Mouse (Mus musculus) bone marrow, adult 2 months (tissue): ENCODE results near the gene Olfr961. TPM values are rescaled to one million over a fixed set of nuclear protein-coding genes. Genes with fewer than 3 reads are reported as not detected.

Experiments
- H3K27ac ChIP-seq: fragments of 200-500 bp; 2 replicates; pipeline ENCODE4 v1.5.1; 2012; ENCODE audit warnings: low read depth, mild to moderate bottlenecking, control low read depth, inconsistent platforms, low read length; ENCODE audit not compliant: control insufficient read depth, poor library complexity, insufficient read depth
- H3K4me1 ChIP-seq: fragments of 200-500 bp; 2 replicates; pipeline ENCODE4 v1.6.1; 2011; ENCODE audit warnings: low read length; ENCODE audit not compliant: control insufficient read depth, insufficient read depth
- H3K4me3 ChIP-seq: fragments of 200-500 bp; replicated peaks from 2 replicates; pipeline ENCODE3; 2011; ENCODE audit warnings: mild to moderate bottlenecking, low read depth, low read length, control low read depth; ENCODE audit not compliant: control insufficient read depth
- CTCF ChIP-seq: fragments of 200-500 bp; IDR thresholded peaks from 2 replicates; pipeline ENCODE4 v1.5.1; 2011; ENCODE audit warnings: low read length, control low read depth; ENCODE audit not compliant: control insufficient read depth, insufficient read depth
- POLR2A ChIP-seq: fragments of 200-500 bp; IDR thresholded peaks from 2 replicates; pipeline ENCODE4 v1.6.1; 2011; ENCODE audit warnings: low read depth, mild to moderate bottlenecking, control low read depth, low read length, borderline replicate concordance; ENCODE audit not compliant: control insufficient read depth
- WGBS: fragments of 180-500 bp; shearing (Covaris S2); methylation state at CpG from one replicate; pipeline ENCODE4 v1.1.7; 2018; 5-methylcytosine and 5-hydroxymethylcytosine counted together
- polyA plus RNA-seq: library from polyadenylated mRNA; stranded (reverse); fragments of >200 nt; gene quantifications from 2 replicates; pipeline ENCODE4 v1.2.4, GENCODE M21; 2011; ENCODE audit warnings: low replicate concordance; ENCODE audit not compliant: missing spikeins, insufficient read depth, insufficient read length

The Olfr961 gene
- polyA plus RNA-seq = not detected in 2 replicates

DNA sequence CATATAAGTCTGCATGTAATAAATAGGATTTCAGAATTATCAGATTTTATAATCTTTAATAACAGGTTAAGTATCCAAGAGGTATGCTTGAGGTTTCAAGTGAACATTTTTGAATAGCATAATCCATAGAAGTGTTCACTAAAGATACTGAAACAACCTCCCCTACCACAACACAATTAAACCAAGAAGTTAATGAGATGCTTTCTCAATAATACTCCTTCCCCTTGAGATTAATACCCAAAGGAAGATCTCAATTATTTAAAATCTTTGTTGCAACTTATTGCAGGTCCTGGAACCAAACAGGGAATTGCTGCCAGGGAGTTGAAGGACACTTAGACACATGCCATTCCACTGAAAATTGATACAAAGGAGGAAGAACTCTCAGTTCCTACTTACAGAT, at the start of gene Olfr961:
Gene Olfr961, plus strand, starts transcription at position 301 of the 400 bp plus-strand sequence.
- TF ChIP-seq POLR2A (no peak), CTCF (no peak)
- Histone ChIP-seq H3K27ac (no peak within 1 kb of the TSS), H3K4me3 (no peak within 1 kb of the TSS), H3K4me1 (no peaks in the 10 kb centered on the region)

DNA sequence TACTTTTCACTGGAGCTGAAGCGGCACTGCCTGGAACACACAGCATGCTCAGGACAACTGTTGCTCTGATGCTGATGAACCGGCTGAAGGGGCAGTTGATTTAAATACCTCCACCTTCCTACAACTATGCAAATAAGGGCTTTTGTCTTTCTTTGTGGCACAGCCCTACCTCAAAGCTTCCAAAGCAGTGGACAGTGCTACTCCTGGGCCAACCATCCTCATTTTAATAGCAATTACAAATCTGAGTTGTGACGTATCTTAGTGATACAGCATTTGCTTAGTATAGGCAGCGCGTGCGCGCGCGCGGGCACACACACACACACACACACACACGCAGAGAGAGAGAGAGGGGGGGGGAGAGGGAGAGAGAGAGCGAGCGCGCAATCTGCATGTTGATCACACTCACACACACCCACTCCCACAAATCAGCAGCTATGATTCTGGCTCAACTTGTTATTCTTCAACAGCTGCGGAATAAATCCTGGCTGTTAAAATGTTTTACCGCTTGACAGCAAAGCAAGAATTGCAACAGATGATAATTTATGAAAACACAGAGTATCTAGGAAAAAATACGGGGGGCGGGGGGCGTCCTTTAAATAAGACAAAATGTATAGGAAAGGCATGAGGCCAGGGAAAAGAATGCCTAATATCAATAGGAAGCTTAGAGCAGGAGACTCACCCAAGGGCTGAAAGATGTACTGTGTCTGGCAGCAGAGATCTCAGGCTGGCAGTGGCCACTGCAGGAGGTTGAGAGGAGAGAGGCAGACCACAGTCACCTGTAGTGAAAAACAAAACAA, 42.2 kb upstream of the Olfr961 start:
- TF ChIP-seq POLR2A (no peak), CTCF (no peak)
- no peak overlapping the region for H3K27ac ChIP-seq
- H3K4me3 ChIP-seq = no peak overlapping the region
- no peaks in the 10 kb centered on the region for H3K4me1 ChIP-seq
- WGBS = 3% methylated on average over 19 of the region's 19 CpGs

DNA sequence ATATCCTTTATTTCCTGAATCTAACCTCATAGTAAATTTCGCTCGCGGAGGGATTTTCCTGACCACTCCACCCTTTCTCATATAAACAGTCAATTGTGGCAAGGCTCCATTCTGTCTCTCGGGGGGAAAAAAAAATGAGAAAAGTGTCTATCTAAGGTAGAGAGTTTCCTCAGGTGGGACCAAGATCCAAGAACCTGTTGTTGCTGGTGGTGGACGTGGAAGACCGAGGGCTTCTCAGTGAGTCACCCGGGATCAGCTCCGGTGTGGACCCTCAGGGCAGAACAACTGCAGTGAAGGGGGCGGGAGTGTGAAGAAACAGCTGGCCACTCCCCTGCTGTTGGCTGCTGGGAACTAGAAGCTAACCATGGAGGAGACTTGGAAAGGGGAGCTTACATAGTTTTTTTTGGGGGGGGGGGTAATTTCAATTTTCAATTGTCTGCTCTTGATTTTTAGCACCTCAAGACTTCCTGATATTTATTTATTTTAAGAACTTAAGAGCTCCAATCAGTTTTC, 41.5 kb upstream of the Olfr961 start:
- TF ChIP-seq POLR2A (no peak), CTCF (no peak)
- H3K4me1 ChIP-seq = no peaks in the 10 kb centered on the region
- WGBS = 5% methylated on average over 9 of the region's 9 CpGs
- H3K27ac ChIP-seq = no peak overlapping the region
- no peak overlapping the region for H3K4me3 ChIP-seq

DNA sequence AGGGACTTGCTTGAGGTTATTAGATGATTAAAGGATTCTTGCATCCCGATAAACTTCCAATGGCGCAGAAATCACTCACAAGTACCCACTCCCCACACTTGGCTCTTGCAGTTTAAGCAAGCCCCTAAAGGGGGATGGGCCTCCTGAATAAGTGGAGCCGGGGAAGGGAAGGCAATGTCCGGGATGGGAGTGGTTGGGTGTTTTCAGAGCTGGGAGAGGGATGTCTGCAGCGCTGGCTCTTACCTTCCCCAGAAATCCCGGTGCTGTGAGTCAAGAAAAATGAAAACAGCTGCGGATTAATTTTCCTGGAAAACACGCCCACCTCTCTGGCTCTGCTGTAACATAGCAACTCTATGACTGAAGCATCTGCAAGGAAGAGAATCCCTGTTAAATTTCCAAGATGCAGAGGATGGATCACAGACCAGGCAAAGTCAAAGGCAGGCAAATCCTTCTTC, 40.9 kb upstream of the Olfr961 start, which contains the start of gene AW551984:
Gene AW551984, minus strand, starts transcription at position 405 of the 455 bp plus-strand sequence.
- no peak within 1 kb of the TSS for H3K4me3 ChIP-seq
- no peak within 1 kb of the TSS for H3K27ac ChIP-seq
- no peak for TF ChIP-seq CTCF
- no peak for TF ChIP-seq POLR2A
- 3% methylated on average over 8 of the region's 8 CpGs for WGBS
- H3K4me1 ChIP-seq = no peaks in the 10 kb centered on the region

DNA sequence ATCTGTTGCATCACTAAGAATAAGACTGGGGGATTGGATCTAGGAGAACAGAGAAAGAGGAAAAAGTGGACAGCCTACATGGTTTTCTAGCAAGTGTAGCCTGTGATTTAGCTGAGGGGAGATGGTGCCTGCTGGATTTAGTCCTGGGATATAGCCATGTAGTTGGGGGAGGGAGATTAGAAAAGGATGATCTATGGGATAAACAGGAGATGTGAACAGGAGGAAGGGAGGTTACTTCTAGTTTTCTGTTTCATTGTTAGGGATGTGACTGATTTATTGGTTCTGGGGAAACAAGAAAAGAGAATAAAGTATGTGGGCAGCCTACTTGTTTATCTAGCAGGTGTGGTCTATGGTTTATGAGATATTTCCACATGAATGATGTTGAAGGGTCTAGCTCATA, 36.4 kb upstream of the Olfr961 start:
- TF ChIP-seq POLR2A (no peak), CTCF (no peak)
- Histone ChIP-seq H3K4me1 (no peaks in the 10 kb centered on the region), H3K27ac (no peak overlapping the region), H3K4me3 (no peak overlapping the region)

DNA sequence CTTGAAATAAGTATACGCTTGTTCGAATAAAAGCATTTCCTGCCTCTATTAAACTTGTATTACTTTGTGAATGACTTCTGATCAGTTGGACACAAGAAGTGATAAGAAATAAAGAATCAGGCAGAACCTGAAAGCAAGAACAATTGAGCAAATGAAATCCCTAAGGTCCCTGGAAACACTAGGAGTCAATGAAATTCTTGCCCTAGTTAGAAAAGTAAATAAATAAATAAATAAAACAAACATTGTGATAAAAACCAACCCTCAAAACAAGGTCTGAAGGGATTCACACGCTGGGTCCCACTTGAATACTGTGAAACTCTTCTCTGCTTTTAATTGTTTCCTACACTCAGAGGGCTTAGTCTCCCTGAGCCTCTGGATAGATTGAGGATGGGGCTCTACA, 34.5 kb upstream of the Olfr961 start, which contains the start of gene Olfr148:
Gene Olfr148, plus strand, starts transcription at position 301 of the 400 bp plus-strand sequence.
- TF ChIP-seq CTCF (no peak), POLR2A (no peak)
- no peaks in the 10 kb centered on the region for H3K4me1 ChIP-seq
- H3K4me3 ChIP-seq = no peak within 1 kb of the TSS
- no peak within 1 kb of the TSS for H3K27ac ChIP-seq
- 65% methylated on average over 3 of the region's 3 CpGs for WGBS

DNA sequence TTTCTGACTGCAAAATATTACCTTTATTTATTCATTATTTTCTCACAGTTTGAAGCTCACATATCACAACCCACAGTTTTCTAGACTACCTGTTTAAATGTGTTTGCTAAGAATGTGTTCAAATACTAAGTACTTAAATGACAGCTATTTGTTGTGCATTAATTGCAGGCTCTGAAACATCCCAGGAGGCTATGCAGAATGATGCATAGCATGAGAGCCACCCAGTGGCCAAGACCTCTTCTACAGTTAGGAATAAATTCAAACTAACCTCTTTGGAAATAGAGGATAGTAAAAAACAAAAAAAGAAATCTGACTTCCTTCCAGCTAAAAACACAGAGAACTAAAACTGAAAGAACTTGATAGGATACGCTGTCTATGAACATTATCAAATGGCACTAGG, 32.9 kb upstream of the Olfr961 start:
- 44% methylated on average over 1 of the region's 1 CpGs for WGBS
- no peak overlapping the region for H3K27ac ChIP-seq
- H3K4me1 ChIP-seq = no peaks in the 10 kb centered on the region
- no peak overlapping the region for H3K4me3 ChIP-seq
- TF ChIP-seq CTCF = no peak
- TF ChIP-seq POLR2A = no peak

DNA sequence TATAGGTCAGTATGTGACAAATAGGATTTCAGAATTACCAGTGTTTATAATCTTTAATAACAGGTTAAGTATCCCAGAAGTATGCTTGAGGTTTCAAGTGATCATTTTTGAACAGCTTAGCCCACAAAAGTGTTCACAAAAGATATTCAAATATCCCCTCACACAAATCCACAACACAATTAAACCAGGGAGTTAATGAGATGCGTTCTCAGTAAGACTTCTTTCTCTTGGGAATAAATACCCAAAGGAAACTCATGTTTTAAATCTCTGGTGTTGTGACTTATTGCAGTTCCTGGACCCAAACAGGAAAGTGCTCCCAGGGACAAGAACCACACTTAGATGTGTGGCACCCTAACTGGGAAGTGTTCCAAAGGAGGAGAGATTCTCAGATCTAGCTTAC, 23.8 kb upstream of the Olfr961 start, which contains the start of gene Olfr960:
Gene Olfr960, plus strand, starts transcription at position 301 of the 400 bp plus-strand sequence.
- 74% methylated on average over 1 of the region's 1 CpGs for WGBS
- H3K27ac ChIP-seq = no peak within 1 kb of the TSS
- no peaks in the 10 kb centered on the region for H3K4me1 ChIP-seq
- no peak within 1 kb of the TSS for H3K4me3 ChIP-seq
- TF ChIP-seq POLR2A (no peak), CTCF (no peak)

DNA sequence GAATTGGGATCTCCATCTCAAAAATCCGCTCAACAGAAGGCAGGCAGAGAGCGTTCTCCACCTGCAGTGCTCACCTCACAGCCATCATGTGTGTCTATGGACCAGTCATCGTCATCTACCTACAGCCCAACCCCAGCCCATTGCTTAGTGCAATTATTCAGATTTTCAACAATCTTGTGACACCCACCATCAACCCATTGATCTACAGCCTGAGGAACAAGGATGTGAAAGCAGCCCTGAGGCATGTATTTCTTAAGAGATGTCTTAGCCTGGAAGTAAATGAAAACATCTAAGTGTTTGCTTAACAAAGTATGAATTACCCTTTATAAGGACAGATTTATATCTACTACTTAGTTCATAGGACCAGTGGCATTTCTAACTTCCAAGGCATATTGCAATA, 21.1 kb upstream of the Olfr961 start:
- TF ChIP-seq CTCF = no peak
- TF ChIP-seq POLR2A = no peak
- Histone ChIP-seq H3K4me3 (no peak overlapping the region), H3K27ac (no peak overlapping the region), H3K4me1 (no peaks in the 10 kb centered on the region)
- 87% methylated on average over 3 of the region's 3 CpGs for WGBS
